Mouse (Mus musculus): ENCODE measurements around the gene Epb41l5. TPM values are rescaled to one million over a fixed set of nuclear protein-coding genes. Genes with fewer than 3 reads are reported as not detected.

The Epb41l5 gene
- polyA plus RNA-seq, 1 experiment, result 0.11 TPM

DNA sequence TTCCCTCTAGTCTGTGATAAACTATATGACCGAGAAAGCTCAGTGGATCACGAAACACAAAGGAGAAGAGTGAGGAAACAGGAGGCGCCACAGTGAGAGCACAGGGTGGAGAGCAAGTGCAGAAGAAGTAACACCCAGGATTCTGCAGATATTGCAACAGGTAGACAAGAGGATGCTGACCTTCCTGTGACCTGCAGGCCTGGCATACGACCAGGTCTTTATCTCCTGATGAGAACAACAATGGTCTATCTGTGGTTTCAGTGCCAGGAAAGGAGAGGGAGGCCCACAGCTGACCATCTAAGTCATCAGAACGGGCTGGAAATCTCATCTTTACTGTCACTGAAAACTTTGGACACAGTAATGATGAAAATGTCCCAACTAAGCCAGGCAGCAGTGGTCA lies 93.1 kb downstream of the Epb41l5 start:
- Histone ChIP-seq H3K27me3 (ENCODE audit: control insufficient read depth) (no peaks in the 10 kb centered on the region), H3K4me1 (ENCODE audit: control insufficient read depth) (no peaks in the 10 kb centered on the region), H3K36me3 (ENCODE audit: control insufficient read depth) (peaks cover 2% of the 10 kb centered on the region), H3K4me3 (replicated peaks) (no peak overlapping the region), H3K9me3 (ENCODE audit: control insufficient read depth, low read length) (no peaks in the 10 kb centered on the region)
- no peak for TF ChIP-seq TAL1 (IDR thresholded peaks at IDR 0.05; ENCODE audit: low read length)
- TF ChIP-seq GATA1 (IDR thresholded peaks at IDR 0.05; ENCODE audit: low read length), result no peak

GRCm38 (mm10) chr1:119551651-119552050 lies 97.1 kb downstream of the Epb41l5 start:
- H3K27me3 ChIP-seq (ENCODE audit: control insufficient read depth), result no peaks in the 10 kb centered on the region
- TF ChIP-seq GATA1 (IDR thresholded peaks at IDR 0.05; ENCODE audit: low read length) (no peak), TAL1 (IDR thresholded peaks at IDR 0.05; ENCODE audit: low read length) (no peak)
- no peaks in the 10 kb centered on the region for H3K9me3 ChIP-seq (ENCODE audit: control insufficient read depth, low read length)
- H3K4me3 ChIP-seq (replicated peaks), result no peak overlapping the region
- peaks cover 10% of the 10 kb centered on the region for H3K36me3 ChIP-seq (ENCODE audit: control insufficient read depth)
- H3K4me1 ChIP-seq (ENCODE audit: control insufficient read depth), result no peaks in the 10 kb centered on the region

GRCm38 (mm10) chr1:119550064-119550463 lies 98.7 kb downstream of the Epb41l5 start:
- Histone ChIP-seq H3K27me3 (ENCODE audit: control insufficient read depth) (no peaks in the 10 kb centered on the region), H3K4me1 (ENCODE audit: control insufficient read depth) (peaks cover 12% of the 10 kb centered on the region), H3K4me3 (replicated peaks) (no peak overlapping the region), H3K36me3 (ENCODE audit: control insufficient read depth) (peaks cover 13% of the 10 kb centered on the region), H3K9me3 (ENCODE audit: control insufficient read depth, low read length) (no peaks in the 10 kb centered on the region)
- no peak for TF ChIP-seq TAL1 (IDR thresholded peaks at IDR 0.05; ENCODE audit: low read length)
- TF ChIP-seq GATA1 (IDR thresholded peaks at IDR 0.05; ENCODE audit: low read length), result no peak

GRCm38 (mm10) chr1:119549327-119549689 lies 99.5 kb downstream of the Epb41l5 start:
- H3K27me3 ChIP-seq (ENCODE audit: control insufficient read depth), result no peaks in the 10 kb centered on the region
- TF ChIP-seq TAL1 (IDR thresholded peaks at IDR 0.05; ENCODE audit: low read length) (no peak), GATA1 (IDR thresholded peaks at IDR 0.05; ENCODE audit: low read length) (no peak)
- H3K4me1 ChIP-seq (ENCODE audit: control insufficient read depth), result peaks cover 19% of the 10 kb centered on the region
- H3K4me3 ChIP-seq (replicated peaks), result no peak overlapping the region
- no peaks in the 10 kb centered on the region for H3K9me3 ChIP-seq (ENCODE audit: control insufficient read depth, low read length)
- H3K36me3 ChIP-seq (ENCODE audit: control insufficient read depth), result peaks cover 11% of the 10 kb centered on the region

DNA sequence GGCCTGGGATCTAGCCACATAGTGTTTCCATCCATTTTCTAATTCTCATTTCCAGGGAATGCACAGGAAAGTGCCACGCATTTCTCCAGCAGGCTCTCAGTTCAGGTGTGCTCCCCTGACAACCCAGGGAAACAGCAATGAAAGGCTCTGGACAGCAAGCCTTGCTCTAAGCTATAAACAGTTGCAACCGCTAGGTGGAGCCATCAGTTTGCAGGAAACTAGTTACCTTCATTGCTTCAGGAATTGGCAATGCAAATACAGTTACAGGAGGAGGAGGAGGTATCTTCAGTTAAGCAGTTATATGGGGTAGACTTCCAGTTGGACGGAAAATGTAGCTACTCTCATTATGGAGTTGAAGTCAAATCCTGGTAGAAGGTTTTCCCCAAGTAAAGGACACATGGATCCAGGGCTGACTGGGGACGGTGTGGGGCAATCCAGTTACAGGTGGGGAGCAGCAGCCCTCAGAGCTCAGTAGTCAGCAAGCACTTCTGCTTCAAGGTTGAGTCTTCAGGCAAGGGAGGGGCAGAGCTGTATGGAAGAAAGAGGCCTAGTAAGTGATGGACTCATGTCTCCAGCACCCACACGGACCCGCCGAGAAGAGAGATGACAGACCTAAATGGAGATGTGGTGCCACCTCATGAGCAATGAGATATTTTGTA lies 100.0 kb downstream of the Epb41l5 start:
- Histone ChIP-seq H3K36me3 (ENCODE audit: control insufficient read depth) (peaks cover 11% of the 10 kb centered on the region), H3K27me3 (ENCODE audit: control insufficient read depth) (no peaks in the 10 kb centered on the region), H3K4me1 (ENCODE audit: control insufficient read depth) (peaks cover 23% of the 10 kb centered on the region), H3K9me3 (ENCODE audit: control insufficient read depth, low read length) (no peaks in the 10 kb centered on the region), H3K4me3 (replicated peaks) (no peak overlapping the region)
- TF ChIP-seq GATA1 (IDR thresholded peaks at IDR 0.05; ENCODE audit: low read length) (no peak), TAL1 (IDR thresholded peaks at IDR 0.05; ENCODE audit: low read length) (no peak)

DNA sequence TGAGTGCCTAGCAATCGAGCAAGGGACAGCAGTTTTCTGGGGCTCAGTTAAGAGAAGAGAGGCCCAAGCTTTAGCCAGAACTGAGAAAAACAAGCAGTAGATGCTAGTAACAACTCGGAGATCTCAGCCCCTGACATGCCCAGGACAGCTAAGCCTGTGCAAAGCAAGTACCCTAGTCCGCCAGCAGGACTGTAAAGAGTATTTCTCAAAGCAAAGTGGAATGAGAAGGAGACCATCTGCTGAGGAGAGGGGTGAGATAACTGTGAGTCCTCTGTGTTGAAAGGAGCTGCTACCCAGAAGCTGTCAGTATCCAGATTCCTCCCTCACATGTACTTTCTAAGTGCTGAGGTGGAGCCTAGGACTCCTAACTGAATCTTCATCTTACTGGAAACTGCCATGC lies 102.3 kb downstream of the Epb41l5 start:
- peaks cover 29% of the 10 kb centered on the region for H3K4me1 ChIP-seq (ENCODE audit: control insufficient read depth)
- H3K4me3 ChIP-seq (replicated peaks), result no peak overlapping the region
- H3K9me3 ChIP-seq (ENCODE audit: control insufficient read depth, low read length), result no peaks in the 10 kb centered on the region
- no peaks in the 10 kb centered on the region for H3K27me3 ChIP-seq (ENCODE audit: control insufficient read depth)
- TF ChIP-seq TAL1 (IDR thresholded peaks at IDR 0.05; ENCODE audit: low read length) (no peak), GATA1 (IDR thresholded peaks at IDR 0.05; ENCODE audit: low read length) (no peak)
- H3K36me3 ChIP-seq (ENCODE audit: control insufficient read depth), result peaks cover 11% of the 10 kb centered on the region

DNA sequence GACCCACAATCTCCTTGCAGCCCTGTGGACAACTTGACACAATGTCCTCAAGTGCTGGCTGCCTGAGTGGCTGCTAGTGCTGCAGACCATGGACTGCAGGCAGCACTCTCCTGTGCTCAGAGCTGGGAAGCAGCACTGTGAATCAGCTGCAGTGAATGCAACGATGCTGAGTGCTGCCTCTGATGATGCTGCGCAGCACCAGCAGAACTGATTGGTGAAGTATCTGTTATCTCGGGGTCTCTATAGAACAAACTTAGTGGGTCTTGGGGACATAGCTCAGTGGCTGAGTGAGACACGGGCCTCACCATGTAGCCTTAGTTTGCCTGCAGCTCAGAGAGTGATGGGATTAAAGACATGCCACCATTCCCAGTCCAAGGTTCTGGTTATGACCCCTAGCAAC lies 103.1 kb downstream of the Epb41l5 start:
- H3K4me1 ChIP-seq (ENCODE audit: control insufficient read depth), result peaks cover 29% of the 10 kb centered on the region
- no peak for TF ChIP-seq GATA1 (IDR thresholded peaks at IDR 0.05; ENCODE audit: low read length)
- TF ChIP-seq TAL1 (IDR thresholded peaks at IDR 0.05; ENCODE audit: low read length), result no peak
- H3K36me3 ChIP-seq (ENCODE audit: control insufficient read depth), result peaks cover 11% of the 10 kb centered on the region
- H3K4me3 ChIP-seq (replicated peaks), result no peak overlapping the region
- H3K9me3 ChIP-seq (ENCODE audit: control insufficient read depth, low read length), result no peaks in the 10 kb centered on the region
- no peaks in the 10 kb centered on the region for H3K27me3 ChIP-seq (ENCODE audit: control insufficient read depth)

- Histone ChIP-seq H3K9me3 (ENCODE audit: control insufficient read depth, low read length) (no peaks in the 10 kb centered on the region), H3K27me3 (ENCODE audit: control insufficient read depth) (no peaks in the 10 kb centered on the region), H3K4me1 (ENCODE audit: control insufficient read depth) (peaks cover 29% of the 10 kb centered on the region), H3K36me3 (ENCODE audit: control insufficient read depth) (peaks cover 11% of the 10 kb centered on the region), H3K4me3 (replicated peaks) (no peak overlapping the region)
- TF ChIP-seq GATA1 (IDR thresholded peaks at IDR 0.05; ENCODE audit: low read length) (no peak), TAL1 (IDR thresholded peaks at IDR 0.05; ENCODE audit: low read length) (no peak)
These were observed 103.6 kb downstream of the Epb41l5 start for GRCm38 (mm10) chr1:119545164-119545563.

GRCm38 (mm10) chr1:119544611-119545155 lies 104.1 kb downstream of the Epb41l5 start:
- no peak overlapping the region for H3K4me3 ChIP-seq (replicated peaks)
- H3K4me1 ChIP-seq (ENCODE audit: control insufficient read depth), result peaks cover 29% of the 10 kb centered on the region
- peaks cover 7% of the 10 kb centered on the region for H3K36me3 ChIP-seq (ENCODE audit: control insufficient read depth)
- no peaks in the 10 kb centered on the region for H3K9me3 ChIP-seq (ENCODE audit: control insufficient read depth, low read length)
- no peaks in the 10 kb centered on the region for H3K27me3 ChIP-seq (ENCODE audit: control insufficient read depth)
- TF ChIP-seq GATA1 (IDR thresholded peaks at IDR 0.05; ENCODE audit: low read length) (no peak), TAL1 (IDR thresholded peaks at IDR 0.05; ENCODE audit: low read length) (no peak)

Data from erythroblast, embryonic 14.5 days (primary cell).